Mouse (Mus musculus): ENCODE measurements around the gene Kmt2c. TPM values are rescaled to one million over a fixed set of nuclear protein-coding genes. Genes with fewer than 3 reads are reported as not detected.

Gene Kmt2c
- total and polyA plus RNA-seq, 3 experiments = 5.3 to 156 (median 50.2) TPM

DNA sequence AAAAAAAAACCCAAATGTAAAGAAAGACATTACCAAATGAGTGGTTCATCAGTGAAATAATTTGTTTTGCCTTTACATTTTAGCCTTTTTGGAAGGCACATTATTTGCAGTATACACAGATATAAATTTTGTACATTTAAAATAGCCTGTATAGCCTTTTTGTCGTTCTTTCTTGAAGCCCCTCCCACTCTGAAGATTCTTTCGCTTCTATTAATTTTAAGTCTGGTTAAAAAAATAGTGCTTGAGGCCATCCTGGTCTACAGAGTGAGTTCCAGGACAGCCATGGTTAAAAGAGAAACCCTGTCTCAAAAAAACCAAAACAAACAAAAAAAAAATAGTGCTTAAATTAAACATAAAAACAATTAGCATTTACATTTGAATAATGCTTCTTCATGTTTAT lies 32.0 kb upstream of the Kmt2c start:
- ATAC-seq (ENCODE audit: extremely low read depth, insufficient number of reproducible peaks, low FRiP score, poor library complexity, severe bottlenecking) (no peak), DNase-seq (ENCODE audit: low spot score) (no peak)
- TF ChIP-seq POLR2AphosphoS5 (IDR thresholded peaks at IDR 0.05; ENCODE audit: insufficient replicate concordance, low read depth, low read length) (no peak), GATA2 (IDR thresholded peaks at IDR 0.05; ENCODE audit: borderline replicate concordance, low read depth, low read length) (no peak), CTCF (IDR thresholded peaks at IDR 0.05; ENCODE audit: low read depth, low read length) (no peak), GATA1 (IDR thresholded peaks at IDR 0.05; ENCODE audit: borderline replicate concordance, low read length) (no peak), TAL1 (conservative IDR thresholded peaks at IDR 0.05; ENCODE audit: low read depth, low read length) (no peak)
- no peaks in the 10 kb centered on the region for H3K36me3 ChIP-seq (replicated peaks)
- H3K4me1 ChIP-seq (ENCODE audit: insufficient read depth, low read depth, low read length) = peaks cover 64% of the 10 kb centered on the region
- peak overlapping the region; percentile 78 for H3K4me3 ChIP-seq (ENCODE audit: low read depth, low read length)
- no peaks in the 10 kb centered on the region for H3K9me3 ChIP-seq (replicated peaks)
- H3K27me3 ChIP-seq (ENCODE audit: insufficient read depth, low read length) = no peaks in the 10 kb centered on the region

DNA sequence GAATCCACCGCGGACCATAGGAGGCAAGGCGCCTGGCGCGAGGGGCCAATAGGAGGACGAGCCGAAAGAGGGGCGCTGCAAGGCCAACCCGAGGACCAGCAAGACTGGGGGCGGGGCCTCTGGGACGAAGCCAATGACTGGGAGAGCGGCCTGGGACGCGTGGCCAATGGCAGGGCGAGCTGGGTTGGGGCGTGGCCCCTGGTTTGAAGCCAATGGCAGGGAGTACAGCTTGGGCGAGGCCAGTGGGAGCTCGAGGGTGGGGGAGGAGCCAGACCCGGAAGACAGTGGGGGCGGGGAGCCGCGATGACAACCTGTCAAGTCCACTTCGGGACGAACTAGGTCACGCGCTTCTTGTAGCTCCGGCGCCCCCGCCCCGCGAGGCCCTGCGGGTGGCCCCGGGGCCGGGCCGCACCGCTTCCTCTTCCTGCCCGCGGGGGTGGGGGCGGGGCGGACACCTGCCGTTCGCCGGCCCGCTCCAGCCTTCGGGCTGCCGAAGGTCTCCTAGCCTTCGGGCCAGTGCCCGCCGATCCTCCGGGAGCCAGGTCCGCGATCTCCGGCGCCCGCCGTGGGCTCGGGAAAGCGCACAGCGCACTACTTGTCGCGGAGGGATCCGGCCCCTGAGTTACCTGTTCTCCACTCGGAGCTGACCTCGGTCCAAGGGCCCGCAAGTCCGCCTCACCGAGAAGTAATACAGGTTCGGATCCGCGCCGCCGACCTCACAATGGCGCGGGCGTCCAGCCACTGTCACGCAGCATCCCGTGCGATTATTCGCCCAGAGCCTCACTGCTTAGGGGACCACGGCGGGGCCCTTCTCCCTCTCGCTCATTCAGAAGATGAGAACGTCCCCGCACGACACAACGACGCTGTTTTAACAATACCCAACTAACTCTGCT lies 31.2 kb upstream of the Kmt2c start:
- peaks cover 62% of the 10 kb centered on the region for H3K4me1 ChIP-seq (ENCODE audit: insufficient read depth, low read depth, low read length)
- H3K36me3 ChIP-seq (replicated peaks) = no peaks in the 10 kb centered on the region
- H3K4me3 ChIP-seq (ENCODE audit: low read depth, low read length) = peak overlapping the region; percentile 78
- peak; percentile 90 for ATAC-seq (ENCODE audit: extremely low read depth, insufficient number of reproducible peaks, low FRiP score, poor library complexity, severe bottlenecking)
- no peaks in the 10 kb centered on the region for H3K27me3 ChIP-seq (ENCODE audit: insufficient read depth, low read length)
- H3K9me3 ChIP-seq (replicated peaks) = no peaks in the 10 kb centered on the region
- DNase-seq (ENCODE audit: low spot score) = peak; percentile 99
- TF ChIP-seq POLR2AphosphoS5 (IDR thresholded peaks at IDR 0.05; ENCODE audit: insufficient replicate concordance, low read depth, low read length) = no peak
- no peak for TF ChIP-seq TAL1 (conservative IDR thresholded peaks at IDR 0.05; ENCODE audit: low read depth, low read length)
- no peak for TF ChIP-seq CTCF (IDR thresholded peaks at IDR 0.05; ENCODE audit: low read depth, low read length)
- TF ChIP-seq GATA1 (IDR thresholded peaks at IDR 0.05; ENCODE audit: borderline replicate concordance, low read length) = no peak
- TF ChIP-seq GATA2 (IDR thresholded peaks at IDR 0.05; ENCODE audit: borderline replicate concordance, low read depth, low read length) = no peak

DNA sequence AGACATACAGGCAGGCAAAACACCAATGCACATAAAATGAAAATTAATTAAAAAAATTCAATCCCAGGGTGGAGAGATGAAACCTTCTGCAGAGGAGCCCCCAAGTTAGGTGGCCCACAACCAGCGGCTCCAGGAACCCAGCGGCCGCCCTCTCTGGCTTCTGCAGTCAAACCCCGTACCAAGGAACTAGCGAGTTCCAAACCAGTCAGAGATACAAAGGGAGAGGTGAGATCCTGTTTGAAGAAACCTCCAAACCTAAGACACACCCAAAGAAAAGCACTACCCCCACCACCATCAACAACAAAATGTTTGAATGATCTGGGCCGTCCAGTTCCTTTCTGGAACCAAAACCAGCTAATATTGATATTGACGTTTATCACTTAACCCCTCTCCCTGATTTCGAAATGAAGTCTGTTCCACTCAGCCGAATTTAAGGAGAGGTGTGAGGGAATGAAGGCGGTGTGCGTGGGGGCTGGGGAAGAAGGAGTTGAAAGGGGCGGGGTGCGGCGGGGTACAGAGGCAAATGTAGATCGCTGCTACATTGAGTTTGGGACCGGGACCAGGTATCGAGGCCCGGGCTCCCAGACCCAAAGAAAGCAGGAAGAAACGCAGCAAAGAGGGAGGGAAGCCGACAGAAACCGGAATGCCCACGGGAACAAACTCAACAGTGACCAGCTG lies 30.4 kb upstream of the Kmt2c start:
- DNase-seq (ENCODE audit: low spot score) = peak; percentile 27
- Histone ChIP-seq H3K4me3 (ENCODE audit: low read depth, low read length) (peak overlapping the region; percentile 78), H3K4me1 (ENCODE audit: insufficient read depth, low read depth, low read length) (peaks cover 62% of the 10 kb centered on the region), H3K27me3 (ENCODE audit: insufficient read depth, low read length) (no peaks in the 10 kb centered on the region), H3K36me3 (replicated peaks) (no peaks in the 10 kb centered on the region), H3K9me3 (replicated peaks) (no peaks in the 10 kb centered on the region)
- TF ChIP-seq TAL1 (conservative IDR thresholded peaks at IDR 0.05; ENCODE audit: low read depth, low read length) = no peak
- no peak for TF ChIP-seq GATA1 (IDR thresholded peaks at IDR 0.05; ENCODE audit: borderline replicate concordance, low read length)
- TF ChIP-seq CTCF (IDR thresholded peaks at IDR 0.05; ENCODE audit: low read depth, low read length) = no peak
- no peak for TF ChIP-seq GATA2 (IDR thresholded peaks at IDR 0.05; ENCODE audit: borderline replicate concordance, low read depth, low read length)
- no peak for TF ChIP-seq POLR2AphosphoS5 (IDR thresholded peaks at IDR 0.05; ENCODE audit: insufficient replicate concordance, low read depth, low read length)
- no peak for ATAC-seq (ENCODE audit: extremely low read depth, insufficient number of reproducible peaks, low FRiP score, poor library complexity, severe bottlenecking)

DNA sequence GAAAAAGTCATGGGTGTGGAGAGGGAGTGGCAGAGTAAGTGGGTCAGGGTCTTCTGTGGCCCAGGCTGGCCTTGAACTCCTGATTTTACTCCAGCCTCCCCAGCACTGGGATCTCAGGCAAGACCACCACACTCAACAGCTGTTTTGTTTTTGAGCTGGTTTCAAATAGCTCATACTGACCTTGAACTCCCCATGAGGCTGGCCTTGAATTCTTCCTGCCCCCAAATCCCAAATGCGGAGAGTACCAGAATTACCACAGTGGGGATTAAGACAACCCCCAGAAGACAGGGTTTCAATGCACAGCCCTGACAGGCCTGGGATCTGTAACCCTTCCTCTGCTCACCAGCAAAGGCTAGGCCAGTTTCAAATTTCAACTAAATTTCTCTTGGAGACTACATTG lies 29.4 kb upstream of the Kmt2c start:
- TF ChIP-seq POLR2AphosphoS5 (IDR thresholded peaks at IDR 0.05; ENCODE audit: insufficient replicate concordance, low read depth, low read length) = no peak
- TF ChIP-seq GATA2 (IDR thresholded peaks at IDR 0.05; ENCODE audit: borderline replicate concordance, low read depth, low read length) = no peak
- no peak for TF ChIP-seq TAL1 (conservative IDR thresholded peaks at IDR 0.05; ENCODE audit: low read depth, low read length)
- no peak for TF ChIP-seq CTCF (IDR thresholded peaks at IDR 0.05; ENCODE audit: low read depth, low read length)
- no peak for TF ChIP-seq GATA1 (IDR thresholded peaks at IDR 0.05; ENCODE audit: borderline replicate concordance, low read length)
- DNase-seq (ENCODE audit: low spot score) (no peak), ATAC-seq (ENCODE audit: extremely low read depth, insufficient number of reproducible peaks, low FRiP score, poor library complexity, severe bottlenecking) (no peak)
- Histone ChIP-seq H3K9me3 (replicated peaks) (no peaks in the 10 kb centered on the region), H3K4me1 (ENCODE audit: insufficient read depth, low read depth, low read length) (peaks cover 57% of the 10 kb centered on the region), H3K36me3 (replicated peaks) (no peaks in the 10 kb centered on the region), H3K4me3 (ENCODE audit: low read depth, low read length) (no peak overlapping the region), H3K27me3 (ENCODE audit: insufficient read depth, low read length) (no peaks in the 10 kb centered on the region)

DNA sequence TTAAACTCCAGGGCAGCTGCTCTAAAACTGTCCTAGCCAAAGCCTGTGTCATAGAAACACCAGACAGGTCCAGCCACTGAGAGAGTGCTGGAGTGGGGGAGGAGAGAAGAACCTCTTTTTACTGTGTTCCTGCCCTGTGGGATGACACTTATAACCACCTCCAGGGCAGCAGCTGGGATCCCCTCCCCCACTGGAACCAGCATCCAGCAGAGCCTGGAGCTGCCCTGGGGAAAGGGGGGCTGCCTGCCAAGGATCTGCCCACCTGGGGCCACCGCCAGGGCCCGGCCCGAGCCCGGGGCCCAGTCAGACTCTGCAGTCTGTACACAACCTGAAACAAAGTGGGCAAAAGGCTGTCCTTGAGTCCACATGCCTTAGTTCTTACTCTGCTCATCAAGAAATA lies 28.3 kb upstream of the Kmt2c start:
- DNase-seq (ENCODE audit: low spot score) = no peak
- Histone ChIP-seq H3K4me1 (ENCODE audit: insufficient read depth, low read depth, low read length) (peaks cover 50% of the 10 kb centered on the region), H3K27me3 (ENCODE audit: insufficient read depth, low read length) (no peaks in the 10 kb centered on the region), H3K36me3 (replicated peaks) (no peaks in the 10 kb centered on the region), H3K9me3 (replicated peaks) (no peaks in the 10 kb centered on the region), H3K4me3 (ENCODE audit: low read depth, low read length) (no peak overlapping the region; the same call in 1 of the 2 replicates)
- no peak for ATAC-seq (ENCODE audit: extremely low read depth, insufficient number of reproducible peaks, low FRiP score, poor library complexity, severe bottlenecking)
- TF ChIP-seq TAL1 (conservative IDR thresholded peaks at IDR 0.05; ENCODE audit: low read depth, low read length) (no peak), GATA2 (IDR thresholded peaks at IDR 0.05; ENCODE audit: borderline replicate concordance, low read depth, low read length) (no peak), POLR2AphosphoS5 (IDR thresholded peaks at IDR 0.05; ENCODE audit: insufficient replicate concordance, low read depth, low read length) (no peak), GATA1 (IDR thresholded peaks at IDR 0.05; ENCODE audit: borderline replicate concordance, low read length) (no peak), CTCF (IDR thresholded peaks at IDR 0.05; ENCODE audit: low read depth, low read length) (no peak)

DNA sequence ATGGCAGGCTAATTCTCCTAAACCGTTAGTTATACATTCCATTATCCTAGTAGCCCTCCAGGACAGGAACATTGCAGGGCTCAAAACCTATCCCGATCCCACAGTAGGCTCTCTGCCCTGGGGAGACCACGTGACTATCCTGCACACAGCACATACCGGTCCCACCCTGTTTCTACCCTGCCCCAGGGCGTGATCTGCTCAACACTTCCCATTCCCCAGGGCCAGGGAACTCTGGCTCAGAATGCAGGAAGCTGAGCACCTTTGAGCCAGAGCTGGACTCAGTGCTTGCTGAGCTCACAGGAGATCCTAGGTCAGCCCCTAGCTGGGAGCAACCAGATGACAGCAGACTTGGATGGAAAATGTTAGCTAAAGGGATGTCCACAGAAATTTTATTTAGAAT lies 27.5 kb upstream of the Kmt2c start:
- no peak for TF ChIP-seq POLR2AphosphoS5 (IDR thresholded peaks at IDR 0.05; ENCODE audit: insufficient replicate concordance, low read depth, low read length)
- TF ChIP-seq GATA1 (IDR thresholded peaks at IDR 0.05; ENCODE audit: borderline replicate concordance, low read length) = no peak
- no peak for TF ChIP-seq GATA2 (IDR thresholded peaks at IDR 0.05; ENCODE audit: borderline replicate concordance, low read depth, low read length)
- no peak for TF ChIP-seq TAL1 (conservative IDR thresholded peaks at IDR 0.05; ENCODE audit: low read depth, low read length)
- no peak for TF ChIP-seq CTCF (IDR thresholded peaks at IDR 0.05; ENCODE audit: low read depth, low read length)
- Histone ChIP-seq H3K9me3 (replicated peaks) (no peaks in the 10 kb centered on the region), H3K4me1 (ENCODE audit: insufficient read depth, low read depth, low read length) (peaks cover 44% of the 10 kb centered on the region), H3K27me3 (ENCODE audit: insufficient read depth, low read length) (no peaks in the 10 kb centered on the region), H3K4me3 (ENCODE audit: low read depth, low read length) (peak overlapping the region; percentile 8; the same call in 1 of the 2 replicates), H3K36me3 (replicated peaks) (no peaks in the 10 kb centered on the region)
- no peak for ATAC-seq (ENCODE audit: extremely low read depth, insufficient number of reproducible peaks, low FRiP score, poor library complexity, severe bottlenecking)
- DNase-seq (ENCODE audit: low spot score) = no peak
